10 mouse cellular contexts compared by ENCODE assay signal in the genomic region with DNA sequence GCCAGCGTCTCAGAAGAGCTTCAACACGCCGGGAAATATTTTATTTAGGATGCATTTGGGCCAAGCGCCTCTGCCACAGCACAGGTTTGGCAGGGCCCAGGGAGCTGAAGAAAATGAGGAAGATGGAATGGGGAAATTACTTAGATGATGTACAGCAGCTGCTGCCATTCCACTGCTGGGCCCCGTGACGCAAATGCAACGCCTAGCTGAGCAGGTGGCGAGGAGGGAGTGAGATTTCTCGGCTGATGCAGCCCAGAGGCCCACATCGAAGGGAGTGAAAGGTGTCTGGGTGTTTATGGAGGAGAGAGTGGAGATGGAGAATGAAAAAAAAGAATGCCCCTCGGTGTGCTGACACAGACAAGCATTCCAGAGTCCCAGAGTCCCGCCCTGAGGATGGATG. TPM values are rescaled to one million over a fixed set of nuclear protein-coding genes. Genes with fewer than 3 reads are reported as not detected.
DNase-seq lines count a peak whose midpoint lies in the region; ATAC-seq and TF ChIP-seq lines count a peak whose summit lies in the region.
"Had no signal": no experiment of that assay in that cellular context is flagged by ENCODE, and none has a peak within 500 bp of the region (broad histone marks: within the 10 kb centered on the region; RNA-seq: fewer than 3 reads in every experiment).

No protein-coding gene starts in this region.

- no peak for DNase-seq in forebrain, postnatal 0 days
- DNase-seq in layer of hippocampus, adult 9-11 months, result peak; percentile 56
- no peak for DNase-seq in layer of hippocampus, postnatal 10 days (ENCODE audit: low spot score in 2 of 2)
- peak; percentile 14 for DNase-seq in neural tube, embryonic 10.5 days (ENCODE audit: extremely low spot score, low spot score)
- no peak for DNase-seq in ovary, postnatal 14 days (ENCODE audit: low spot score)
- DNase-seq in ovary, adult 18-20 months (ENCODE audit: low spot score), result no peak

- no peak for TF ChIP-seq CTCF in forebrain, postnatal 0 days (IDR thresholded peaks at IDR 0.05; ENCODE audit: low read depth)

- H3K27ac ChIP-seq in forebrain, embryonic 16.5 days (ENCODE audit: low read length), result no peak overlapping the region
- no peak overlapping the region for H3K27ac ChIP-seq in forebrain, postnatal 0 days (ENCODE audit: low read depth, low read length)
- H3K27ac ChIP-seq: liver, embryonic 15.5 days had no signal

- peak; percentile 23; the same call in 1 of the 2 replicates for ATAC-seq in forebrain, embryonic 16.5 days
- no peak for ATAC-seq in forebrain, postnatal 0 days
- ATAC-seq in hematopoietic stem cell, adult 5-6 weeks (replicated peaks in 1 of 2; ENCODE audit: insufficient read depth in 1 of 2, low FRiP score in 2 of 2, low TSS enrichment in 1 of 2, low read depth in 1 of 2, poor library complexity in 2 of 2, severe bottlenecking in 2 of 2), result peak; percentile 87 to 93
- ATAC-seq: inflammation-experienced regulatory T-cells, adult 6 months had no signal

- no peaks in the 10 kb centered on the region for H3K36me3 ChIP-seq in forebrain, embryonic 16.5 days (ENCODE audit: control insufficient read depth, insufficient read depth)
- no peaks in the 10 kb centered on the region for H3K36me3 ChIP-seq in forebrain, postnatal 0 days (ENCODE audit: insufficient read depth)
- H3K36me3 ChIP-seq: liver, embryonic 15.5 days had no signal

- H3K4me2 ChIP-seq in forebrain, embryonic 16.5 days (ENCODE audit: low read length), result no peak overlapping the region
- no peak overlapping the region for H3K4me2 ChIP-seq in forebrain, postnatal 0 days (ENCODE audit: low read depth)
- H3K4me2 ChIP-seq: liver, embryonic 15.5 days had no signal

- peaks cover 2% of the 10 kb centered on the region for H3K4me1 ChIP-seq in forebrain, embryonic 16.5 days (replicated peaks; ENCODE audit: control insufficient read depth, insufficient read depth, low read length)
- H3K4me1 ChIP-seq in forebrain, postnatal 0 days (ENCODE audit: insufficient read depth), result no peaks in the 10 kb centered on the region

- WGBS in forebrain, embryonic 16.5 days, result 65% methylated on average over 12 of the region's 12 CpGs
- WGBS in forebrain, postnatal 0 days, result 70% methylated on average over 12 of the region's 12 CpGs

- H3K4me3 ChIP-seq in forebrain, embryonic 16.5 days (replicated peaks; ENCODE audit: low read length), result no peak overlapping the region
- no peak overlapping the region for H3K4me3 ChIP-seq in forebrain, postnatal 0 days (ENCODE audit: low read depth, low read length)
- H3K4me3 ChIP-seq: liver, embryonic 15.5 days had no signal

- H3K9ac ChIP-seq in forebrain, embryonic 16.5 days (replicated peaks; ENCODE audit: low read depth, low read length), result no peak overlapping the region
- no peak overlapping the region for H3K9ac ChIP-seq in forebrain, postnatal 0 days
- H3K9ac ChIP-seq: liver, embryonic 15.5 days had no signal

- H3K9me3 ChIP-seq in forebrain, embryonic 16.5 days (ENCODE audit: control insufficient read depth, low read length), result no peaks in the 10 kb centered on the region
- no peaks in the 10 kb centered on the region for H3K9me3 ChIP-seq in forebrain, postnatal 0 days (ENCODE audit: low read length)
- H3K9me3 ChIP-seq: liver, embryonic 15.5 days had no signal

- H3K27me3 ChIP-seq in forebrain, embryonic 16.5 days (replicated peaks; ENCODE audit: control insufficient read depth, insufficient read depth, low read length), result no peaks in the 10 kb centered on the region
- H3K27me3 ChIP-seq in forebrain, postnatal 0 days (ENCODE audit: insufficient read depth, low read length), result no peaks in the 10 kb centered on the region
- H3K27me3 ChIP-seq: liver, embryonic 15.5 days had no signal

RNA-seq across cellular contexts. Expression of a gene that starts 56.8 kb away (rescaled TPM):
- 35.6 and 40.1 TPM in 2 replicates for polyA plus RNA-seq in forebrain, embryonic 16.5 days (2015; fragmentation: Nextera tagmentation; extraction: Ambion mirVana)
- 44.5 and 58.6 TPM in 2 replicates for total RNA-seq in forebrain, postnatal 0 days (2014; rRNA removed)
- 23.6 and 32.5 TPM in 2 replicates for polyA plus RNA-seq in forebrain, postnatal 0 days (2015; fragmentation: Nextera tagmentation; extraction: Ambion mirVana)
- 10 to 100 TPM; 71.2 to 79.9 TPM for total RNA-seq in layer of hippocampus, postnatal 10 days (2021)
- total RNA-seq in hematopoietic stem cell, adult 5-6 weeks (2017), result 54.8 and 72.9 TPM in 2 replicates

Comparison
In these comparisons a context has a peak if more than half of its experiments do, and no peak if none do; other contexts are left out.
1. DNase-seq: peak in layer of hippocampus, adult 9-11 months (single experiment) and neural tube, embryonic 10.5 days (single experiment); none in forebrain, postnatal 0 days (single experiment), layer of hippocampus, postnatal 10 days (0 of 2), ovary, postnatal 14 days (single experiment) and ovary, adult 18-20 months (single experiment).